Mouse (Mus musculus): ENCODE measurements at regions not wholly inside any gene's neighbourhood (a gene's known extent, or its start where the extent isn't known, plus 50 kb on each side); places are given as distances from the start of the nearest gene placed in this dataset.

GRCm38 (mm10) chr16:49965528-49966250, 165.4 kb downstream of the Cd47 start:
- DNase-seq: peak; percentile 30

- no peak for DNase-seq
Measured at GRCm38 (mm10) chr16:49966251-49966588, 165.9 kb downstream of the Cd47 start.

- no peak for DNase-seq
Measured at GRCm38 (mm10) chr16:49967110-49967509, 166.8 kb downstream of the Cd47 start.

- no peak for DNase-seq
Measured at GRCm38 (mm10) chr16:49968291-49968870, 168.0 kb downstream of the Cd47 start.

- no peak for DNase-seq
Measured at GRCm38 (mm10) chr16:49969035-49969434, 168.7 kb downstream of the Cd47 start.

- no peak for DNase-seq
Measured at GRCm38 (mm10) chr16:49969693-49970296, 169.5 kb downstream of the Cd47 start.

- DNase-seq: no peak
Measured at GRCm38 (mm10) chr16:49970297-49970804, 170.0 kb downstream of the Cd47 start.

- no peak for DNase-seq
Measured at GRCm38 (mm10) chr16:49971141-49971555, 170.8 kb downstream of the Cd47 start.

- no peak for DNase-seq
Measured at GRCm38 (mm10) chr16:49977276-49977675, 176.9 kb downstream of the Cd47 start.

GRCm38 (mm10) chr16:49979426-49979940, 179.2 kb downstream of the Cd47 start:
- no peak for DNase-seq

GRCm38 (mm10) chr16:49980178-49980646, 179.9 kb downstream of the Cd47 start:
- peak; percentile 21 for DNase-seq

GRCm38 (mm10) chr16:49982180-49982579, 181.8 kb downstream of the Cd47 start:
- DNase-seq: peak; percentile 84

GRCm38 (mm10) chr16:49985082-49986076, 185.0 kb downstream of the Cd47 start:
- DNase-seq: peak; percentile 33

- no peak for DNase-seq
Measured at GRCm38 (mm10) chr16:49986954-49987353, 186.6 kb downstream of the Cd47 start.

- no peak for DNase-seq
Measured at GRCm38 (mm10) chr16:49995822-49996221, 195.5 kb downstream of the Cd47 start.

- no peak for DNase-seq
Measured at GRCm38 (mm10) chr16:49996593-49996992, 196.3 kb downstream of the Cd47 start.

- no peak for DNase-seq
Measured at GRCm38 (mm10) chr16:49997040-49997439, 196.7 kb downstream of the Cd47 start.

GRCm38 (mm10) chr16:50000805-50001204, 200.5 kb downstream of the Cd47 start:
- DNase-seq: no peak

GRCm38 (mm10) chr16:50001662-50002455, 201.5 kb downstream of the Cd47 start:
- no peak for DNase-seq

GRCm38 (mm10) chr16:50002456-50002788, 202.1 kb downstream of the Cd47 start:
- no peak for DNase-seq

- DNase-seq: no peak
Measured at GRCm38 (mm10) chr16:50009046-50009445, 208.7 kb downstream of the Cd47 start.

GRCm38 (mm10) chr16:50009542-50009941, 209.2 kb downstream of the Cd47 start:
- DNase-seq: peak; percentile 61
